Mouse (Mus musculus): Measurements from ENCODE around the gene Pdlim5. TPM values are rescaled to one million over a fixed set of nuclear protein-coding genes. Genes with fewer than 3 reads are reported as not detected.

Pdlim5 gene
- polyA plus RNA-seq, 1 experiment, result 26.9 TPM

DNA sequence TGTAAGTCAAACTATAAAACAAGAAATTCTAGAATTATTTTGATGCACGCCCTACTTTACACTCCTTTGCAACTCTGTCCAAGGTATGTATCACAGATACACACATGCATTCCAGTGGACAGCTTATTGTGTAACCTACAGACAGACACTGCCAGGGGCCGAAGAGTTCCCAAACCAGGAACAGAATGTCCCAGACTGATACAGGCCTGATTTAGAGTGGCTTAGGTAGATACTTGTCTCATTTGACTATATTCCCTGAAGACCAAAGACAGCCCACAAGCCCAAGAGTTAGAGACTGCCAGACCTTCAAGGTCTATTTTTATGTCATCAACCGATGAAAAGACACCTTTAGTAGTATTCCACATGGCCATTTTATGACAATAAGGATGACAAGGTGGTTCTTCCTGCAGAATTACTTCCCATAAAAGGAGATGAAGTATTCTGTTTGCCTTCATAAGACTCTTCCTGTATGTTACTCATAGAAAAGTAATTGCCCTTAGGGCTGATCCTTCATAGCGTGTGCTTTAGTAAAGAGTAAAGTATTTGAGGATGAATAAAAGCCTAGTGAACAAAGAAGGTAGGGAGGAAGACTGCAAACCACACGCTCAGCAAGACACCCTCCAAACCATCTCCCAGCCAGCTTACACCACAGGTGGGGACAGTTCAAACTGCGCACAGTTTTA, 22.9 kb downstream of the Pdlim5 start:
- Histone ChIP-seq H3K27ac (replicated peaks; ENCODE audit: low read depth, low read length) (peak overlapping the region; percentile 29; the same call in 1 of the 2 replicates), H3K4me3 (ENCODE audit: insufficient read depth, low read depth, low read length) (no peak overlapping the region), H3K4me1 (ENCODE audit: control insufficient read depth, insufficient read depth, insufficient read length, low read length) (peaks cover 7% of the 10 kb centered on the region)

DNA sequence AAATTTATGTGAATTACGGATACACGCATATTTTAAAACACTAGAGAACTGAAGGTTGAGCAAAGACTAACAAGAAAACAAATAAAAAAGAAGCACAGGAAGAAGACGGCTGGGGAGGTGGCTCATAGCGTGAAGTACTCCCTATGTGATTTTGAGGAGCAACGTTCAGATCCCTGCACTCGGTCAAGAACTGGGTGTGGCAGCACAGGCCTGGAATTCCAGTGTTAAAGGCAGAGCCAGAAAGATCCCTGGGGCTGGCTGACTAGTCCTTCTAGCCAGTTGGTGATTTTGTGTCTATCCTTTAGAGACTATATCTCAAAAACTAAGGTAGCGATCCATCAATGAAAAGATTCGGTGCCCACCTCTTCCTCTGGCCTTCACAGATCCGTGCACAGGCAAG, 27.1 kb downstream of the Pdlim5 start:
- peaks cover 4% of the 10 kb centered on the region for H3K4me1 ChIP-seq (ENCODE audit: control insufficient read depth, insufficient read depth, insufficient read length, low read length)
- no peak overlapping the region for H3K4me3 ChIP-seq (ENCODE audit: insufficient read depth, low read depth, low read length)
- no peak overlapping the region for H3K27ac ChIP-seq (replicated peaks; ENCODE audit: low read depth, low read length)

DNA sequence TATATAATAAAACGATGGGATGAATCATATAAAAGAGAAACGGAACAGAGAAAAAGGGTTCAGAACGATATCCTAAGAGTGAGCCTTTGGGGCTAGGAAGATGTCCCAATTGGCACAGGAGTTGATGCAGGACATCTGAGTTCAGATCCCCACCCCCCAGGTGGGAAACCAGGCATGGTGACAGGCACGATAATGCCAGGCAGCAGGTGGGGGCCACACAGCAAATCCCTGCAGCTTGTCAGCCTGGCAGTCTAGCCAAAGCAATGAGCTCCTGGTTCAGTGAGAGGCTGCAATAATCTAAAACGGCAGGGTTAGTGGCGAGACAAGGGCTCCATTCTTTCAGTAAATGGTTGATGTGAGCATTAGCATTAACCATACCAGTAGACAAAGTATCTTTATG, 33.4 kb downstream of the Pdlim5 start:
- Histone ChIP-seq H3K4me1 (ENCODE audit: control insufficient read depth, insufficient read depth, insufficient read length, low read length) (peaks cover 2% of the 10 kb centered on the region), H3K4me3 (ENCODE audit: insufficient read depth, low read depth, low read length) (no peak overlapping the region), H3K27ac (replicated peaks; ENCODE audit: low read depth, low read length) (no peak overlapping the region)

DNA sequence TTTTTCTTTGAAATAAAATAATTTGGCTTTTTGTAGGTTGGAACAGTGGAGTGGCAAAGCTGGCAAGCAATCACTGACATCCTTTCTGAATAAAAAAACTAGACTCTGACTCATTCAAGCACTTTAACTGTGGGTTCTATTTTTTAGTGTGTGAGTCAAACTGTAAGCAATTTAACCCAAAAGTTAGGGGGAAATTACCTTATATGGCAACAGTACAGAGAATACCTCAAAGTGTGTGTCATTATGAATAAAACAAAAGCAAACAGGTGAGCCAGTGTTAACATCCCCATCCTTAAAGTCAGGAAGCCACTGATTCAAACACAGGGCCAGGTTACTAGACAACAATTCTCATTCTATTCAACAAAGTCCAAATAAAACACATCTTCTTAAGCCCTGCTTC, 36.5 kb downstream of the Pdlim5 start:
- Histone ChIP-seq H3K27ac (replicated peaks; ENCODE audit: low read depth, low read length) (no peak overlapping the region), H3K4me3 (ENCODE audit: insufficient read depth, low read depth, low read length) (no peak overlapping the region), H3K4me1 (ENCODE audit: control insufficient read depth, insufficient read depth, insufficient read length, low read length) (peaks cover 2% of the 10 kb centered on the region)

DNA sequence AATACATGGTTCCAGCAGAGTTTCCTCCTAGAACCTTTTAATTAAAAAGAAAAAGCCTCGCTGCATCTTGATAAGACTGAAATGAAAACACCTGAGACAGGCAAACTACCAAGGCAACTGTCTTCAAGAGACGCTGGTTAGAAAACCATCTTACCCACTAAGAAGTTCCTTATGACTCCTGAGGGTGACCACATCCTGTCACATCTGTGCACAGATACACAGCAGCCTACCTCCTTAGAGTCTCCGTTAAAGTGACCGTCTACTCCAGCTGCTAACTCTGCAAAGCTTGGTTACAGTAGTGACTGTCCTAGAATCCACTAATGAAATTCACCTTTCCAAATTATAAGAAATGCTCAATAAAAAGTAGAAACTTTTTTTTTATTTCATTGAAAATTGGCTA, 38.8 kb downstream of the Pdlim5 start:
- no peak overlapping the region for H3K27ac ChIP-seq (replicated peaks; ENCODE audit: low read depth, low read length)
- peaks cover 2% of the 10 kb centered on the region for H3K4me1 ChIP-seq (ENCODE audit: control insufficient read depth, insufficient read depth, insufficient read length, low read length)
- H3K4me3 ChIP-seq (ENCODE audit: insufficient read depth, low read depth, low read length), result no peak overlapping the region

DNA sequence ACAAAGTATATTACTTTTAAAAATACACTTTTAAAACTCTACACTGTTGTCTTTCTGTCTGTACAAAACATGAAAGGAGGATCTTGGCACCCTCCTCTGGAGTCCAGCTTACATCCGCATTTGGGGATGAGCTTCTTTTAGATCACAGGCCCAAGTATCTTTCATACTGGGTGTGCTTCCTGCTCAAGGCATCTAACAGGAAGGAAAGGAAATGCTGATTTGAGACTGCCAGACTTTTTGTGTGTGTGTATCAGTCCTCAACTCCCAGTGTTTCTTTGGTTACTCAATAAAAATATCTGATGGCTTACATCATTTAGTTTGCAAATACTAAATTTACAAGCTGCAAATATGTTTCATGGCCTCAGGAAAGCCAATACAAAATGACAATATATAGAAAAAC, 42.3 kb downstream of the Pdlim5 start:
- no peak overlapping the region for H3K27ac ChIP-seq (replicated peaks; ENCODE audit: low read depth, low read length)

DNA sequence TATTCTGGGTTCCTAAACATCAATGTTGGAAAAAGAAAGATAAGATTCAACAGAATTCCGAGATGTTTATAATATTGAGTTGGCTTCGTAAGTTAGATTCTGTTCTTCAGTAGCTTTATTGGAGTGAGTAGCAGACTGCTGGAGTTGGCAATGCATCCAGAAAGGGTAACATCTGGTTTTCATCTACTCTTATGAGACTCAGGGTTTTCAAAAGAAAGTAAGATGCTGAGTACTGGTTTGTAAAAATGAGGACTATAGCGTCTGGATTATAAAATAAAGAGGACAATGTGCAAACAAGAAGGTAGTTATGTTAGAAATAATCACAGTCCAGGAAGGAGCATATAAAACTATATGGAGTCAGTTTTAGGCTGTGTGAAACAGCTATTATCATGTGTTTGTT, 45.0 kb downstream of the Pdlim5 start:
- Histone ChIP-seq H3K4me1 (ENCODE audit: control insufficient read depth, insufficient read depth, insufficient read length, low read length) (no peaks in the 10 kb centered on the region; the same call in none of the 2 replicates), H3K27ac (replicated peaks; ENCODE audit: low read depth, low read length) (no peak overlapping the region), H3K4me3 (ENCODE audit: insufficient read depth, low read depth, low read length) (no peak overlapping the region)

More for the DNA sequence above, 42.3 kb downstream of the Pdlim5 start:
- H3K4me1 ChIP-seq (ENCODE audit: control insufficient read depth, insufficient read depth, insufficient read length, low read length), result no peaks in the 10 kb centered on the region; the same call in 1 of the 2 replicates
- H3K4me3 ChIP-seq (ENCODE audit: insufficient read depth, low read depth, low read length), result no peak overlapping the region

DNA sequence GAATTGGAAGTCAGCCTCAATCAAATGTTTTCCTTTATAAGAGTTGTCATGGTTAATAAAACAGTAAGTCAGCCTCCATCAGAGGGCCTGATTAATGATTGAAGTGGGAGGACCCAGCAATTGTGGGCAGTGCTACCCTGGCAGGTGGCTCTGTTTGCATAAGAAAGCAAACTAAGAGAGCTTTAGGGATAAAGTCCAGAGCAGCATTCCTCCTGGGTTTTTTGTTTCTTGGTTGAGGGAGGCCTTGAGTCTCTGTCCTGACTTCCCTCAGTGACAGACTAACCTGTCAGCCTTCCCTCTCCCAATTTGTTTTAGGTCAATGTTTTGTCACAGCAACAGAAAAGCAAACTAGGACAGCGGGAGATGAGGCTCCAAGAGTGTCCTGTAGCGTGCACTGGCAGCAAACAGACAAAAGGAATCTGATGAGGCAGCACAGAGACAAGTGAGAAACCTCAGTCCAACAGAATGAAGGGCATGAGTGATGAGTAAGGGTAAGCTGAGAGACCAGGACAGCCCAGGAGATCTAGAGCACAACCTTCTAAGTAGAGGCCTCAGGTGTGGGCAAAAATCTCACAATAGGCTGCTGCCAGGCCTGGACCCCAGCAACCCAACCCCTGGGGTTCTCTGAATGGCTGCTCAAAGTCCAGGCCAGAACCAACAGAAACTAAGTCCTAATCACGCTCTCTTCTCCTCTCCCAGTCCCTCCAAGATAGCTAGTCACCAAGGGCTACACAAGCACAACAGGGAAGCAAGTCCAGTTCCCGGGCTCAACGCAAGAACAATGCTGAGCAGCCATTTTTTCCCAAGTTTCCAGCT, 46.5 kb downstream of the Pdlim5 start:
- Histone ChIP-seq H3K4me1 (ENCODE audit: control insufficient read depth, insufficient read depth, insufficient read length, low read length) (peaks cover 6% of the 10 kb centered on the region), H3K4me3 (ENCODE audit: insufficient read depth, low read depth, low read length) (no peak overlapping the region), H3K27ac (replicated peaks; ENCODE audit: low read depth, low read length) (no peak overlapping the region)

DNA sequence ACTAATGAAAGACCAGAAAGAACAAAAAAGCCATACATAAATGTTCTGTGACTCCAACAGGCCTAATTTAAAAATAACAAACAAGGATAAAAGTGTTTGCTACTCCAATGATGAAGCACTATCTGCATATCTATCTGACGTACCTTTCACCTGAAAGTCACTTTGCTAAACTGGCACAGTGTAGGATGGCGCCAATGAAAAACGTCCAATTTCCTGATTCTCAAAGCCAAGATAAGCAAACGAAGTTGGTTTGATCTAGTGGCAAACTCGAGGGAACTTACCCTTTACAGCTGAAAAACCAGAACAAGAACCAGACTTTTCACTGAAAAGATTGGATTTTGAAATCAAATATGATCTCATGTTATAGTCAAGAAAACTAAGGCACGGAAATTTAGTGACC, 49.2 kb downstream of the Pdlim5 start:
- H3K4me1 ChIP-seq (ENCODE audit: control insufficient read depth, insufficient read depth, insufficient read length, low read length), result peaks cover 8% of the 10 kb centered on the region
- no peak overlapping the region for H3K4me3 ChIP-seq (ENCODE audit: insufficient read depth, low read depth, low read length)
- H3K27ac ChIP-seq (replicated peaks; ENCODE audit: low read depth, low read length), result 0 out of 2 replicates have a peak overlapping the region, but pooled peaks have one; percentile 19

DNA sequence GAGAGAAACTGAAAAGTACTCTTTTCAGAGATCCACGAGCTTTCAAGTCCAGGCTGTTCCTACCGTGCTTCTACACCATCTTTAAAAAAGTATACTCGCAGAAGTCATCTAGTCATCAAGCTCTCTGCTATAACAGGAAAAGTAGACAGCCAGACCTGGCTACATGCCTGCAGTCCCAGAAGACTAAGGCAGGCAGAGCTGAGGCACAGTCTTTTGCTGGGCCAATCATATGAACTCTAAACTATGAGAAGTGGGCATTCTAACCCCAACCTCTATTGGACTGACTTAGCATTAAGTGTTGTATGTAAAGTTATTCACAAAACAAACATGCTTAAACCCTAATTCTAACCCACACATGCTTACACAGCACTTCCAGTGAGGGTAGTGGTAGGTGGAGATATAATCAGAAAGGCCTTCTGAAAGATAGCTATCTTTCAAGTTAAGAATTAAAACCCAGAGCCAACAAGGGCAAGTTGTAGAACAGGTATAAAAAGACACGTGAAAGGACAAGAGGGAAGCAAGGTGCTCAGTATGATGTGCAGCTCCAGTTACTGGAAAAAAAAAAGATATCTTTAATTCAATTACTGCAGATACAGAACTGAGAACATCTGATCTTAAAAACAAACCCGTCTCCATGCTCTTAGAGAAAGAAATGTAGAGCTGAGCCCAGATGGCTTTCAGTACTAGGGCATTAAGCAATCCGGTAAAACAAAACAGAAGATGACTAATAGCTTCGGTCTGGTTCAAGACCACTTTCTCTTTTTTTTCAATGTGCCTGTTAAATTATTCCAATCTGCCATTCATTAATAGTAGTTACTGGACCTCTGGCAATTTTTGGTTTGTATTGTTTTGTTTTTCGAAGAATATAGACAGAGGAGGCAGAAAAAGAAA, 50.0 kb downstream of the Pdlim5 start:
- H3K4me1 ChIP-seq (ENCODE audit: control insufficient read depth, insufficient read depth, insufficient read length, low read length), result peaks cover 11% of the 10 kb centered on the region; the same call in 1 of the 2 replicates
- no peak overlapping the region for H3K4me3 ChIP-seq (ENCODE audit: insufficient read depth, low read depth, low read length)
- H3K27ac ChIP-seq (replicated peaks; ENCODE audit: low read depth, low read length), result no peak overlapping the region

DNA sequence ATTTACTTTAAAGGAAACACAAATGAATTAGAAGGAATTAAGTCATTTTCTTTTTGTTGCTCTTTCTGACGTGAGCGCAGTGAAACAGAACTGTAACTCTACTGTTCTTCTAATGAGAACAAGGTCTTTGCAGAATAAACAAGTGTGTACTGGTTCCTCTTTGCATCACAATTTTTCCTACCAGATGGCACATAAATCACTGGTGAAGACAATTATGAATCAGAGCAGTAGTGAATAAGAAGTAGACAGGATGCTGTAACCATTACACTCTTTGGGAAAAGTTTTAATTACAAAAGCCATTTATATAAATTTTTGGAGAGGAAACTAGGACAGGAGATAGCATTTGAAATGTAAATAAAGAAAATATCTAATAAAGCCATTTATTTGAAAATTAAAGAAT, 51.7 kb downstream of the Pdlim5 start:
- H3K4me1 ChIP-seq (ENCODE audit: control insufficient read depth, insufficient read depth, insufficient read length, low read length), result peaks cover 24% of the 10 kb centered on the region; the same call in 1 of the 2 replicates
- H3K27ac ChIP-seq (replicated peaks; ENCODE audit: low read depth, low read length), result no peak overlapping the region
- H3K4me3 ChIP-seq (ENCODE audit: insufficient read depth, low read depth, low read length), result no peak overlapping the region

DNA sequence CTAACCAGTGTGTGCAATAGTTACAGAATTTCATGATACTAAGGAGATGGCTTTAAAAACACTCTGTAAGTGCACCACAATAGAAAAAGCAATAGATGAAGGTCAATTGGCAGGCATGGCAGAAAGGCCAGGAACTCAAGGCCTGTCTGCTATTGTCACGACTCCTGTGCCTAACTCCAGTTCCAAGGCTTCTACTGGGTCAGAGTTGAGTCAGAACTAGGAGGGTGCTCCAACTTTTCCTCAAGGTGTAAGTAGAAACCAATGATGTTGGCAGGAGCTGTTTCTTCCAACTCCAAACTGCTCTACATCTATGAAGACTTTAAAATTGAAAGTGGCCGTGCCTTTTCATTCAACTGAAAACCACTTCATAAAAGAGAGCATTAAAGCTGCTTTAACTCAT, 54.8 kb downstream of the Pdlim5 start:
- H3K4me3 ChIP-seq (ENCODE audit: insufficient read depth, low read depth, low read length), result no peak overlapping the region
- 0 out of 2 replicates have a peak overlapping the region, but pooled peaks have one; percentile 8 for H3K27ac ChIP-seq (replicated peaks; ENCODE audit: low read depth, low read length)

DNA sequence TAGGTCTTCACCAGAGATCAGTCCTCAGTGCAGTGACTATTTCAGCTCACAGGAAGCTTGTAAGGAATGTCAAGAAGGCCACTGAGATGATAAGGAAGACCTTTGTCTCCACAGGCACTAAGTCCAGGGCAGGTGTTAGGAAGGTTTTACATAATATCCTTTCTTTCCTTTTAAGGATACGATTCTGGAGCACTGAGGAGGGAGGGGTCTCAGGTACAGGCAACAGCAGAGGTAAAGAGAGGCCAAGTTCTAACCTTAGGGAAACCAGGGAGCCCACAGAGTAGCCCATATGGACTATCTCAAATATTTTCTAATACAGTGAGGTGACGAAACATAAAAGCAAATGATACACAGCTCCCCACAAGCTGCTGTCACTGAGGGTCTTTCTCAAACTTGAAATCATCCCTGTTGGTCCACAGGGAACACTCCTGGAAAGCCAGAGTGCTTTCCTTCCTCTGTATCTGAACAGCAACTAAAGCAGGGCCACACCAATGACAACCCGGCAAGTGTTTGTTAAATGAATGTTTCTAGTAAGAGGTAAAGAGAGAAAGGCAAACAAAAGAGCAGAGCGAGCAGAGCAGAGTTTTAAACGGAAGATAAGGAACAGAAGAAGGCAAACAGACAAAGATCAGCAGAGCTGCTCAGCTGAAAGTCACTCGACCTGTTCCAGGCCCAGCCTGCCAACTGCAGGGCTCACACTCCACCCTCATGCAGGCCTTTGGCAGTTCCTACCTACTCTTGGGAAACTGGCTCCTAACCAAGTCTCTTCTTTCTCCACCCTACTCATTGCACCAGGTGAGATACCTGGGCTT, 55.9 kb downstream of the Pdlim5 start:
- H3K4me1 ChIP-seq (ENCODE audit: control insufficient read depth, insufficient read depth, insufficient read length, low read length), result peaks cover 20% of the 10 kb centered on the region
- H3K27ac ChIP-seq (replicated peaks; ENCODE audit: low read depth, low read length), result no peak overlapping the region
- H3K4me3 ChIP-seq (ENCODE audit: insufficient read depth, low read depth, low read length), result no peak overlapping the region

More for the DNA sequence above, 54.8 kb downstream of the Pdlim5 start:
- H3K4me1 ChIP-seq (ENCODE audit: control insufficient read depth, insufficient read depth, insufficient read length, low read length), result peaks cover 26% of the 10 kb centered on the region

DNA sequence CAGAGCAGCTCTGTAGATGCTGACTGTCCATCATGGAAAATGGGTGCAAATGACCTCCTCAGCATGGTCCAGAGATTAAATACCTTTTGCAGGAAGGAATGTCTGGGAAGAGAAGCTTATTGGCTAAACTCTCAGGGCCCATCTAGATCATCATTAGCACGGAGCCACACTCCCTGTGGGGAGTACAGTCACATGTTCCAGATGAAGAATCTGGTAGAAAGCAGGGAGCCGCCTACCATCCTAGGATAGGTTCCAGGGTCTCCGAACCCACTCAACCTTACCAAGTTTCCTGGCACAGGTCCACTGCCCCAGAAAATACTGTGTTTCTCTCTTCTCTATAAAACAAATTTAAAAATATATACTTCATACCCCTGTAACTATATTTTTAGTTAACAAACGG, 57.4 kb downstream of the Pdlim5 start:
- Histone ChIP-seq H3K4me3 (ENCODE audit: insufficient read depth, low read depth, low read length) (no peak overlapping the region), H3K4me1 (ENCODE audit: control insufficient read depth, insufficient read depth, insufficient read length, low read length) (peaks cover 20% of the 10 kb centered on the region), H3K27ac (replicated peaks; ENCODE audit: low read depth, low read length) (no peak overlapping the region)

All from brown adipose tissue, adult 24 weeks (tissue).